Mouse (Mus musculus): Measurements from ENCODE around the gene Hbb-bs. TPM values are rescaled to one million over a fixed set of nuclear protein-coding genes. Genes with fewer than 3 reads are reported as not detected.
"Not testable (repeated sequence)": the region's sequence is repeated elsewhere in the genome, so short reads cannot be mapped to it uniquely, and the experiment has no call there.

The Hbb-bs gene
- polyA plus RNA-seq, 1 experiment, result not detected

DNA sequence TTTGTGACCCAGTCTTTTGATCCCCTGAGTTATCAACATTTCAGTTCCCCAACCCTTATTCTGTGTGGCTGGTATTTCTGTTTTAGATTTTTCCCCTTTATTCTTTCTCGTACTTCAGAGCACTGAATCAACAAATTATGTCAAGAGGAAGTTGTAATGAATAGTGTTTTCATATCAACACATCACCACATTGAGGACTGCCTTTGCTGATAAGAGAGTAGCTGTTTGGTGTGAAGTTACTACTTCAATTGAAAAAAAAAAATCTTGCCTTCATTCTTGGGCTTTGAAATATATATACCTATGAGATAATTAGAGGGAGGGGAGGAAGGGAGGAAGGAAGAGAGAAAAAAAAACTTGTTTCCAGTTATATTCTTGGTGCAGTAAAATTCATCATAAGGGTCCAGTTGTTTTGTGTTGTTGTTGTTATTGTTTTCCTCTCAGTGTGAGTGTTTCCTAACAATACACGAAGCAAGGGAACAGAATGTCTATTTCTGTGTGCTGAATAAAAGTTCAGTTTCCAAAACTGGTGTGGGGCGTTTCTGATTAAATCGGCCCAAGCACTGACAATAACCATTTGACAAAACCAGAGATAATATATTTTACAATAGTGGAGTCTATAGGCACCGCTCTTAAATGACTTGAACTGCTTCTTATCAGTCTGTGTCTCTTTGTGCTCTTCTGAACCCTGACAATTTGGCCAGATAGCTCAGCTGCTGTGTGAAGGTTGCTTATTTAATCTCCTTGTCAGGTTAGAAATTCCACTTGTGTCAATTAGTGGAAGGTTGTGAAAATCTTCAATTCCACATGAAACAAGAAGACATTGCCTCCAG is 18.7 kb downstream of the Hbb-bs start:
- Histone ChIP-seq H3K4me3 (no peak overlapping the region), H3K36me3 (ENCODE audit: control insufficient read depth, insufficient read depth) (no peaks in the 10 kb centered on the region), H3K79me2 (ENCODE audit: control insufficient read depth, insufficient read depth) (no peaks in the 10 kb centered on the region), H3ac (ENCODE audit: control insufficient read depth, insufficient read length) (no peak overlapping the region), H3K4me2 (ENCODE audit: low read depth) (no peak overlapping the region), H3K27me3 (ENCODE audit: control insufficient read depth, insufficient read depth, insufficient read length) (no peaks in the 10 kb centered on the region)
- TF ChIP-seq CEBPB (IDR thresholded peaks at IDR 0.05; ENCODE audit: insufficient read depth, poor library complexity, severe bottlenecking) (no peak), MYOG (IDR thresholded peaks at IDR 0.05; ENCODE audit: control insufficient read depth in 1 of 3, insufficient read depth in 1 of 3, insufficient read length in 2 of 3, low read depth in 2 of 3) (no peak), SRF (IDR thresholded peaks at IDR 0.05; ENCODE audit: control insufficient read depth, insufficient read length, low read depth) (no peak), TCF3 (IDR thresholded peaks at IDR 0.05; ENCODE audit: insufficient read length, low read depth) (no peak), MYOD1 (IDR thresholded peaks at IDR 0.05; ENCODE audit: control insufficient read depth in 1 of 3, insufficient read length in 2 of 3, low read depth in 2 of 3) (no peak)

DNA sequence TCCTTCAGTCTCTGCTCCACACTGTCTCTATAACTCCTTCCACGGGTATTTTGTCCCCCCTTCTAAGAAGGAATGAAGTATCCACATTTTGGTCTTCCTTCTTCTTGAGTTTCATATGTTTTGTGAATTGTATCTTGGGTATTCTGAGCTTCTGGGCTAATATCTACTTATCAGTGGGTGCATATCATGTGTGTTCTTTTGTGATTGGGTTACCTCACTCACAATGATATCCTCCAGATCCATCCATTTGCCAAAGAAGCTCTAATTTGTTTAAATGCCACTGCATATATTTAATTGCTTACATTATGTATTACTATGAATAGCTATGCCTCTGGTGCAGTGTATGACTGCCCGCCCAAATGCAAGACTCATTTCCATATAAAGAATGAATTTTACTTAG is 19.8 kb downstream of the Hbb-bs start:
- not testable (repeated sequence) for H3K4me3 ChIP-seq; H3K27me3 ChIP-seq (ENCODE audit: control insufficient read depth, insufficient read depth, insufficient read length); H3K36me3 ChIP-seq (ENCODE audit: control insufficient read depth, insufficient read depth); H3K4me2 ChIP-seq (ENCODE audit: low read depth); H3ac ChIP-seq (ENCODE audit: control insufficient read depth, insufficient read length); H3K79me2 ChIP-seq (ENCODE audit: control insufficient read depth, insufficient read depth)

DNA sequence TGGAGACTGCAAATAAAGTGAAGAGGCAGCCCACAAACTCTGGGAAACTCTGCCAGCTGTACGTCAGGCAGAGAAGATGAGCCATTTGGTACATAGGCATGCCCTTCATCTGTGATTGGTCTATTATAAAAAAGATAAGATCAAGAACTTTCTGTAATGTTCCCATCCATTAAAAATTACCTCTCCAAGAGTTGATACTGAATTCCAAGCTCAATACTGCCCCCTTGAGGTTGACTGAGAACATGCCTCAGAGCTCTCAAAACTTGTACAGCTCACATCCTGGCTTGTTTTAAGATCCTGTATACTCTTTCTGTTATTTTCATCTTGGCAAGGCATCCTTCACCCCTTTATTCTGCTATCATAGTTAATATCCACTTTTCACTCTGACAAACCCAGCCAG is 21.0 kb downstream of the Hbb-bs start:
- no peaks in the 10 kb centered on the region for H3K36me3 ChIP-seq (ENCODE audit: control insufficient read depth, insufficient read depth)
- TF ChIP-seq REST (IDR thresholded peaks at IDR 0.05; ENCODE audit: insufficient read depth, insufficient read length), result no peak
- TF ChIP-seq TCF3 (IDR thresholded peaks at IDR 0.05; ENCODE audit: insufficient read length, low read depth), result no peak
- no peak for TF ChIP-seq SRF (IDR thresholded peaks at IDR 0.05; ENCODE audit: control insufficient read depth, insufficient read length, low read depth)
- no peak for TF ChIP-seq POLR2AphosphoS2 (IDR thresholded peaks at IDR 0.05; ENCODE audit: insufficient read length, low read depth)
- TF ChIP-seq TCF12 (IDR thresholded peaks at IDR 0.05; ENCODE audit: insufficient read depth, poor library complexity, severe bottlenecking), result no peak
- TF ChIP-seq MAX (IDR thresholded peaks at IDR 0.05; ENCODE audit: low read depth), result no peak
- TF ChIP-seq MYOD1 (IDR thresholded peaks at IDR 0.05; ENCODE audit: control insufficient read depth in 1 of 3, insufficient read length in 2 of 3, low read depth in 2 of 3), result no peak
- TF ChIP-seq USF1 (IDR thresholded peaks at IDR 0.05; ENCODE audit: low read depth), result no peak
- no peak for TF ChIP-seq MYOG (IDR thresholded peaks at IDR 0.05; ENCODE audit: control insufficient read depth in 1 of 3, insufficient read depth in 1 of 3, insufficient read length in 2 of 3, low read depth in 2 of 3)
- no peak for TF ChIP-seq E2F4 (IDR thresholded peaks at IDR 0.05; ENCODE audit: insufficient read depth)
- TF ChIP-seq CEBPB (IDR thresholded peaks at IDR 0.05; ENCODE audit: insufficient read depth, poor library complexity, severe bottlenecking), result no peak
- no peak for TF ChIP-seq POLR2A (IDR thresholded peaks at IDR 0.05; ENCODE audit: insufficient read length, low read depth)
- no peak overlapping the region for H3ac ChIP-seq (ENCODE audit: control insufficient read depth, insufficient read length)
- H3K4me3 ChIP-seq, result no peak overlapping the region
- no peaks in the 10 kb centered on the region for H3K79me2 ChIP-seq (ENCODE audit: control insufficient read depth, insufficient read depth)
- no peak overlapping the region for H3K4me2 ChIP-seq (ENCODE audit: low read depth)
- no peaks in the 10 kb centered on the region for H3K27me3 ChIP-seq (ENCODE audit: control insufficient read depth, insufficient read depth, insufficient read length)

DNA sequence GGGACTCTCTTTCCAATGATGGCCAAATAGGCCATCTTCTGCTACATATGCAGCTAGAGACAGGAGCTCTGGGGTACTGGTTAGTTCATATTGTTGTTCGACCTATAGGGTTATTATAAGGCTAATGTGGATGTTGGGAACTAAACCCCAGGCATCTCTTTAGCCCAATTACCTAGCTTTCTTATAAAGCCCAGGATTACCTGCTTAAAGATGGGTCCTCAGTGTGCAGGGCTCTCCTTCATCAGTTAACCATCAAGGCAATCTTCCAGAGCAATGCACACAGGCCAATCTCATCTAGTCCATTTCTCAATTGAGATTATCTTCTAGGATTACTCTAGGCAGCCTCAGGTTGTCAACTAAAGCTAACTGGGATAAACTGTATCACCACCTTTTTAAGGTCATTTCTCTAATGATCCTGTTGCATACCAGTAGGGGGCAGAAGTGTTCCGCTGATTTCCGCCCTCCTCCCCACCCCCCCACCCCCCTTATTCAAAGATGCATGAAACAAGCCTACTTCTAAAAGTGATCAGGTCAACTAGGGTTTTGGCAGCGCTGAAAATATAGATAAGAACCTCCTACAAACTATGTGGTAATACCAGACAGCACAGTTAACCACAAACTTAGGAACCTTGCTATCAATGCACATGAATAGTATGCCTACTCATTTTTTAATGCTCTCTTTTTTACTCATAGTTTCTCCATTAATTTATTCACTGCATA is 35.1 kb downstream of the Hbb-bs start:
- Histone ChIP-seq H3K79me2 (ENCODE audit: control insufficient read depth, insufficient read depth) (no peaks in the 10 kb centered on the region), H3K36me3 (ENCODE audit: control insufficient read depth, insufficient read depth) (no peaks in the 10 kb centered on the region), H3K4me3 (no peak overlapping the region), H3K27me3 (ENCODE audit: control insufficient read depth, insufficient read depth, insufficient read length) (no peaks in the 10 kb centered on the region), H3ac (ENCODE audit: control insufficient read depth, insufficient read length) (no peak overlapping the region), H3K4me2 (ENCODE audit: low read depth) (no peak overlapping the region)
- TF ChIP-seq CEBPB (IDR thresholded peaks at IDR 0.05; ENCODE audit: insufficient read depth, poor library complexity, severe bottlenecking) (no peak), TCF12 (IDR thresholded peaks at IDR 0.05; ENCODE audit: insufficient read depth, poor library complexity, severe bottlenecking) (no peak), E2F4 (IDR thresholded peaks at IDR 0.05; ENCODE audit: insufficient read depth) (no peak), REST (IDR thresholded peaks at IDR 0.05; ENCODE audit: insufficient read depth, insufficient read length) (no peak), SRF (IDR thresholded peaks at IDR 0.05; ENCODE audit: control insufficient read depth, insufficient read length, low read depth) (no peak)

DNA sequence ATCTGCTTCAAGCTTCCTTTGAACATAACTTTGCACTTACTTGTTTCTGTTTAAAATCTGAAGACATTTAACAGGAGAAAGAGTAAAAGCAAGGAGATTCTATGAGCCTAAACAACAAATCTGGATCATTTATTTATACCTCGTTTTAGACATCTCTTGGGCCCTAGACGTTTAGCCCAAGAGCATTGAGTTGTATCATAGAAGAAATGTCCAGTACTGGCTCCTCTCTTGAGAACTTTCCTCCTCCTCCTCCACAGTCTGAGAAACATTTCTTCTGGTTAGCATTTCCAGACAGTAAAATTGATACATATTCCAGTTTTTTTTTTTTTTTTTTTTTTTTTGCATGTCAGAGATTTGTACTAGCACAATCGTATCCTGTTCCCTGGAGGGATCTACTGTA is 36.2 kb downstream of the Hbb-bs start, which contains the start of gene Olfr67:
Gene Olfr67 (minus strand): TSS at position 101 of the 400 bp plus-strand sequence.
- TF ChIP-seq SRF (IDR thresholded peaks at IDR 0.05; ENCODE audit: control insufficient read depth, insufficient read length, low read depth), result no peak
- TF ChIP-seq TCF12 (IDR thresholded peaks at IDR 0.05; ENCODE audit: insufficient read depth, poor library complexity, severe bottlenecking), result no peak
- TF ChIP-seq USF1 (IDR thresholded peaks at IDR 0.05; ENCODE audit: low read depth), result no peak
- TF ChIP-seq MAX (IDR thresholded peaks at IDR 0.05; ENCODE audit: low read depth), result no peak
- no peak for TF ChIP-seq CEBPB (IDR thresholded peaks at IDR 0.05; ENCODE audit: insufficient read depth, poor library complexity, severe bottlenecking)
- TF ChIP-seq MYOG (IDR thresholded peaks at IDR 0.05; ENCODE audit: control insufficient read depth in 1 of 3, insufficient read depth in 1 of 3, insufficient read length in 2 of 3, low read depth in 2 of 3), result no peak
- TF ChIP-seq POLR2A (IDR thresholded peaks at IDR 0.05; ENCODE audit: insufficient read length, low read depth), result no peak
- TF ChIP-seq REST (IDR thresholded peaks at IDR 0.05; ENCODE audit: insufficient read depth, insufficient read length), result no peak
- TF ChIP-seq POLR2AphosphoS2 (IDR thresholded peaks at IDR 0.05; ENCODE audit: insufficient read length, low read depth), result no peak
- no peak for TF ChIP-seq MYOD1 (IDR thresholded peaks at IDR 0.05; ENCODE audit: control insufficient read depth in 1 of 3, insufficient read length in 2 of 3, low read depth in 2 of 3)
- TF ChIP-seq TCF3 (IDR thresholded peaks at IDR 0.05; ENCODE audit: insufficient read length, low read depth), result no peak
- Histone ChIP-seq H3ac (ENCODE audit: control insufficient read depth, insufficient read length) (no peak within 1 kb of the TSS), H3K36me3 (ENCODE audit: control insufficient read depth, insufficient read depth) (no peaks in the 10 kb centered on the region), H3K4me3 (no peak within 1 kb of the TSS), H3K79me2 (ENCODE audit: control insufficient read depth, insufficient read depth) (no peaks in the 10 kb centered on the region), H3K27me3 (ENCODE audit: control insufficient read depth, insufficient read depth, insufficient read length) (no peaks in the 10 kb centered on the region), H3K4me2 (ENCODE audit: low read depth) (no peak within 1 kb of the TSS)
